Mouse (Mus musculus) hindbrain, embryonic 14.5 days (tissue): Measurements from ENCODE around the gene Ctbs. TPM values are rescaled to one million over a fixed set of nuclear protein-coding genes. Genes with fewer than 3 reads are reported as not detected.
"Not testable (repeated sequence)": the region's sequence is repeated elsewhere in the genome, so short reads cannot be mapped to it uniquely, and the experiment has no call there.

ENCODE experiments used
- ATAC-seq: fragments of 200-750 bp; cut with Nextera tagmentation; 2 replicates; pipeline ENCODE4 v1.8.0; 2017; ENCODE audit warnings: moderate number of reproducible peaks, mild to moderate bottlenecking, moderate TSS enrichment, moderate library complexity; ENCODE audit not compliant: low FRiP score
- DNase-seq: peaks from one replicate; pipeline ENCODE4 v3.0.0-alpha.2; 2015; ENCODE audit warnings: low spot score
- H3K27ac ChIP-seq: fragments of 300-500 bp; sonication (generic); 2 replicates; pipeline ENCODE4 v1.5.1; 2014; ENCODE audit warnings: mild to moderate bottlenecking, moderate library complexity
- H3K27me3 ChIP-seq: fragments of 300-500 bp; sonication (generic); 2 replicates; pipeline ENCODE4 v1.6.1; 2014; ENCODE audit warnings: mild to moderate bottlenecking, low read length, mixed read lengths; ENCODE audit not compliant: control insufficient read depth, insufficient read depth
- H3K36me3 ChIP-seq: fragments of 300-500 bp; sonication (generic); replicated peaks from 2 replicates; pipeline ENCODE4 v1.6.1; 2014; ENCODE audit not compliant: control insufficient read depth, insufficient read depth
- H3K4me1 ChIP-seq: fragments of 300-500 bp; sonication (generic); replicated peaks from 2 replicates; pipeline ENCODE4 v1.6.1; 2014; ENCODE audit warnings: antibody characterized with exemption, low read length, mixed read lengths; ENCODE audit not compliant: control insufficient read depth, insufficient read depth
- H3K4me2 ChIP-seq: fragments of 300-500 bp; sonication (generic); replicated peaks from 2 replicates; pipeline ENCODE4 v1.6.1; 2014; ENCODE audit warnings: mild to moderate bottlenecking, moderate library complexity
- H3K4me3 ChIP-seq: fragments of 300-500 bp; sonication (generic); replicated peaks from 2 replicates; pipeline ENCODE4 v1.5.1; 2014; ENCODE audit warnings: mild to moderate bottlenecking, low read length
- H3K9ac ChIP-seq: fragments of 300-500 bp; sonication (generic); 2 replicates; pipeline ENCODE4 v1.6.1; 2014
- H3K9me3 ChIP-seq: fragments of 300-500 bp; sonication (generic); 2 replicates; pipeline ENCODE4 v1.6.1; 2016; ENCODE audit warnings: low read length; ENCODE audit not compliant: control insufficient read depth
- WGBS: fragments of 180-500 bp; shearing (Covaris S2); extraction: QIAGEN DNeasy Blood & Tissue Kit; methylation state at CpG from one replicate; pipeline ENCODE4 v1.1.7; 2014; 5-methylcytosine and 5-hydroxymethylcytosine counted together
- polyA plus RNA-seq: library from polyadenylated mRNA; unstranded; fragments of >200 nt; fragmentation: Nextera tagmentation; extraction: Ambion mirVana; gene quantifications from 2 replicates; pipeline ENCODE4 v1.2.1, GENCODE M21; 2014

The Ctbs gene
- polyA plus RNA-seq, 1 experiment from 2014 or later = 6.4 TPM

DNA sequence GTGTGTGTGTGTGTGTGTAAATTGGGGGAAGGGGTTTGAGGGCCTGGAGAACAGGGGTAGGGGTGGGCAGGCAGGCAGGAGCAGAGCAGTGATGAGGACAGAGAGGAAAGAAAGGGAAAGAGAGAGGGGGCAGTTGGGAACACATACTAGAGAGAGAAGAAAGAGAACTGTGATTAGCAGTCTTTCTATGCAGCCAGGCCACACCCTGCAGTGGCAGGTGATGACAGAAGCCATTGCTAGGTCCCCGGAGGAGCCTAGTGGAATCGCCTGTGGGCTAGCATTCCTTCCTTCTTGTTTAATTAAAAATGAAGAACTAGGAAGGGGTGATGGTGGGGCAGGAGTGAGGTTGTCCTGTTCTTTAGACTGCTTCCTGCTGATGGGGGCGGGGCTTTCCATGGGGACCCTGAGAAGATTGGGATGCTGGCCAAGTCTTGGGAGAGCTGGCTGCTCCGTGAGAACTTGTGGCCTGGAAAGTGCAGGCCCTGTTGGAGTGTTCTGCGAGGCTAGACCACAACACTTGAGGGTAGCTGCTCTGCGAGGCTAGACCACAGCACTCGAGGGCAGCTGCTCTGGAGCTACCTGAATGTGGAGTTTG is 25.2 kb upstream of the Ctbs start:
- Histone ChIP-seq H3K4me2 (no peak overlapping the region), H3K27ac (no peak overlapping the region), H3K27me3 (no peaks in the 10 kb centered on the region), H3K9ac (no peak overlapping the region), H3K36me3 (peaks cover 77% of the 10 kb centered on the region), H3K4me1 (no peaks in the 10 kb centered on the region), H3K4me3 (no peak overlapping the region), H3K9me3 (no peaks in the 10 kb centered on the region)
- 70% methylated on average over 7 of the region's 7 CpGs for WGBS
- DNase-seq (no peak), ATAC-seq (no peak; the same call in 1 of the 2 replicates)

DNA sequence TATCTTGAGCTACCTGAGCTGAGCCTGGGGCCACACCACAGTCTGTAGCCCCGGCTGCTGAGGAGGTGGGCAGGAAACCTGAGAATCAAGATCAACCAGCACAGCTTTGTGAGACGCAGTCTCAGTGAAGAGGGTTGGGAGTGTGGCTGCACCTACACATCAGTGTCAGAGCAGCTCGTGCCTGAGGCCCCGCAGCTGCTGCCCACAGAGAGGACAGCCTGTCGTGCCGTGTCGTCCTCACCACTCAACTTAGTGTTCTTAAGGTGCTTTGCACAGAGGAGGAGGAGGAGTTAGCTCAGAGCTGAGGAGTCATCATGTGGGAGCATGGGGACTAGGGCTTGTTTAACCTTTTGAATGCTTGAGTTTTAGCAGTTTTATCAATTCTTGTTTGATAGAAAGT is 23.7 kb upstream of the Ctbs start:
- ATAC-seq = no peak
- H3K36me3 ChIP-seq = peaks cover 77% of the 10 kb centered on the region

DNA sequence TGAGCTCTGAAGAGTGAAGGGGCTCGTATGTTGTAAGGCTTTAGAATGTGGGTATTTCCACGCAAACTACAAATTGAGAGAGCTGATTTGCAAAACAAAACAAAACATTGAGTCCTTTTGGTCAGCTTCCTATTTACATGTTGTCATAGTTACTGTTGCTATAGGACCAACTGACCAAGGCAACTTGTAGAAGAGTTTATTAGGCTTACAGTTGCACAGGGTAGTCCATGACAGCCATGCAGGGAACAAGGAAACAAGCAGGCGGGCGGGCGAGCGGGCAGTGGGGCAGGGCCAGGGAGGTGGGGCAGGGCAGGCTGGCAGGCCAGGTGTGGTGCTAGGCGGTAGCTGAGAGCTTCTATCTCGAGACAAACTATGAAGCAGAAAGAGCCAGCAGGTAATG is 23.1 kb upstream of the Ctbs start:
- Histone ChIP-seq H3K4me2 (no peak overlapping the region), H3K9me3 (no peaks in the 10 kb centered on the region), H3K27ac (no peak overlapping the region), H3K4me1 (no peaks in the 10 kb centered on the region), H3K9ac (no peak overlapping the region), H3K4me3 (no peak overlapping the region), H3K27me3 (no peaks in the 10 kb centered on the region), H3K36me3 (peaks cover 77% of the 10 kb centered on the region)
- ATAC-seq (0 out of 2 replicates have a peak, but pooled peaks have one; percentile 40), DNase-seq (no peak)
- 68% methylated on average over 8 of the region's 8 CpGs for WGBS

More for the DNA sequence above, 23.7 kb upstream of the Ctbs start:
- H3K4me2 ChIP-seq = no peak overlapping the region
- no peaks in the 10 kb centered on the region for H3K27me3 ChIP-seq
- WGBS = 63% methylated on average over 7 of the region's 7 CpGs
- no peak for DNase-seq
- H3K9ac ChIP-seq = no peak overlapping the region
- no peaks in the 10 kb centered on the region for H3K4me1 ChIP-seq
- H3K4me3 ChIP-seq = no peak overlapping the region
- H3K27ac ChIP-seq = no peak overlapping the region
- no peaks in the 10 kb centered on the region for H3K9me3 ChIP-seq

DNA sequence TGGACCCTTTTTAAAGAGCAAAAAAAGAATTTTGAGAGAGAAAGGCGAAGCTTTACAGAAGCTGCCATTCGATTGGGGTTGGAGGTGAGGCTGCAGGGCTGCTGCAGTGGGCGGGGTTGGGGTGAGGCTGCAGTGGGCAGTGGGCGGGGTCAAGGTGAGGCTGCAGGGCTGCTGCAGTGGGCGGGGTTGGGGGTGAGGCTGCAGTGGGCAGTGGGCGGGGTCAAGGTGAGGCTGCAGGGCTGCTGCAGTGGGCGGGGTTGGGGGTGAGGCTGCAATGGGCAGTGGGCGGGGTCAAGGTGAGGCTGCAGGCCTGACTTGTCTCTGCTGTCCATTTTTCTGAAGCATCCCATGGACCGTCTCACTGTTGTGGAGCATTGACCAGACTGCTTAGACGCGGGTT is 16.5 kb upstream of the Ctbs start:
- H3K4me2 ChIP-seq, H3K4me3 ChIP-seq, H3K27me3 ChIP-seq, ATAC-seq, H3K9ac ChIP-seq, H3K9me3 ChIP-seq, DNase-seq, H3K4me1 ChIP-seq, H3K27ac ChIP-seq: not testable (repeated sequence)
- H3K36me3 ChIP-seq = peaks cover 85% of the 10 kb centered on the region
- WGBS = 88% methylated on average over 11 of the region's 11 CpGs

DNA sequence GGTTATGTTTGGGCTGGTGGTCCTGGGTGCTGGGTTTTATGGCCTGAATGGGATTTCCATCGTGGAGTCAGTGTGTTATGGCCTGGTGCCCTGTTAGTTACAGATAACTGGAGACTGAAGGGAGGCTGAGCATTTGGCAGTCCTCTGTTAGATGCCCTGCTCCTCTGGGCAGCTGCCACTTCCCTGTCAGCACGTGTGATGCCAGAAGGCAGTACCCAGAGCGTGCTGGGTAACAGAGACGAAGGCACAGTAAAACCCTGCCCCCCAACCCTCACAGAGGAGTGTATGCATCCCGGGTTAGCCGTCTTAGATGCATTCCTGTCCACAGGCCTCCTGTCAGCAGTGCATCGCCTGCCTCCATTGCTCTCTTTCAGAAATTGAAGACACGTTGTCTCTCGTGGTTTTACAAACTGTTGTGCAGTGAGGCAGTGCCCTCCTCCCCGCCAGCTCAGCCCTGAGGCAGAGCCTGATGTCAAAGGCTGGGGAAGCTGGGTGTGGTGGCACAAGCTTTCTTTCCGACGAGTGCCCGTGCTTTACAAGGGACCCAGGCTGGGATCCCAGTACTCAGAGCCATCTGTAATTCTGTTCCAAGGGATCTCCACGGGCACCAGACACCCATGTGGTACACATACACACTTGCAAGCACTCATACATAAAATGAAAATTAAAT is 15.8 kb upstream of the Ctbs start:
- WGBS = 85% methylated on average over 14 of the region's 14 CpGs
- Histone ChIP-seq H3K4me2 (no peak overlapping the region), H3K4me1 (no peaks in the 10 kb centered on the region), H3K36me3 (peaks cover 84% of the 10 kb centered on the region), H3K27me3 (no peaks in the 10 kb centered on the region), H3K4me3 (no peak overlapping the region), H3K9ac (no peak overlapping the region), H3K27ac (no peak overlapping the region), H3K9me3 (no peaks in the 10 kb centered on the region)
- ATAC-seq (no peak; the same call in 1 of the 2 replicates), DNase-seq (no peak)

DNA sequence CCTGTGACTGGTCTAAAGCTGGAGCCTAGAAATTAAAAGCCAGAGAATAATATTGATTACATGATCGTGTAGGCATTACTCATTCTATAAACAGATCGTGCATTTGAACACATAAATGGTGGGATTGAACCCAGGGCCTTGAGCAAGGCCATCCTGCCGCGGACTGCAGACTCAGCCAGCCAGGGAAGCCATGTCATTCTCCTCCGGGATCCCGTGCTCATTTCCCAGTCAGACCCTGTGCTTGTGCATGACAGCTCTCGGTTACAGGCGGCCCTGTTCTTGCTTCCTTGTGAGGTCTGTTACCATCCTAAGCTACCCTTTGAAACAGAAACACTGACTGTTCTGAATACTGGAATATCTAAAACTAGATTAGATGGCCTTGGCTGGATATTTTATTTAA is 14.9 kb upstream of the Ctbs start:
- no peak overlapping the region for H3K9ac ChIP-seq
- peaks cover 81% of the 10 kb centered on the region for H3K36me3 ChIP-seq
- no peaks in the 10 kb centered on the region for H3K4me1 ChIP-seq
- no peak overlapping the region for H3K4me3 ChIP-seq
- no peak overlapping the region for H3K27ac ChIP-seq
- H3K27me3 ChIP-seq = no peaks in the 10 kb centered on the region
- H3K4me2 ChIP-seq = no peak overlapping the region
- ATAC-seq = no peak
- no peak for DNase-seq
- H3K9me3 ChIP-seq = no peaks in the 10 kb centered on the region
- whole genome bisulfite sequencing = 94% methylated on average over 8 of the region's 8 CpGs

DNA sequence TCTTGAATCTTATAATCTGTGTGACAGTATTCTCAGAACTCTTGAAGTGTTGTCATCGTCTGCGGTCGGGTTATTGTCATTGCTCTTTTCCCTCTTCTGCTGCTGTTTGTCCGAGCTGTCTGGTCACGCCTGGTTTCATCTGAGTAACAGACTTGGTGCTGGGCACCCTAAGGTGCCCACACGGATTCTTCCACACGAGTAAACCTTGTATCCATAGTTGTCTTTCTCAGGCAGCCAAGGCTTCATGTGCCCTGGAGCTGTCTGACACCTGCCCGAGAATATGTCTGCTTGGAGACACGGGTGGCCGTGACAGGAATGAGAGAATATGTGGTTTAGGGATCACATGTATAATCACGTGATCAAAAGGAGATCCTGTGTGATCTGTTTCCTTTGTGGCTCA is 14.1 kb upstream of the Ctbs start:
- ATAC-seq = no peak
- peaks cover 72% of the 10 kb centered on the region for H3K36me3 ChIP-seq

DNA sequence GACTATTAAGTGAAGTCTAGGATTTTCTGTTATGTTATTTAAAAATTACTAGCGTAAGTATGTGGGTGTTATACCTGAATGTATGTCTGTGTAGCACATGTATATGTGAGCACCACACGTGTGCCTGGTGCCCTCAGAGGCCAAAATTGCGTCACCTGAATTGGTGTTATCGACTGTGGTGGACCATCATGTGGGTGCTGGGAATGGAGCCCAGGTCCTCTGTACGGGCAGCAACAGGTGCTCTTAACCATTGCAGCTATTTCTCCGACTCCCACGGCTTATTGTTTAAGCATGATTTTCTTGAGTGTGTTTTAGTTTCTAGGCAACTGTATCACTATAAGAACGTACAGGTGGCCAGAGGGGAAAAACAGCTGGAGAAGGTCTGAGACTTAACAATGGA is 13.5 kb upstream of the Ctbs start:
- no peaks in the 10 kb centered on the region for H3K9me3 ChIP-seq
- H3K27me3 ChIP-seq = no peaks in the 10 kb centered on the region
- ATAC-seq (no peak), DNase-seq (no peak)
- no peaks in the 10 kb centered on the region for H3K4me1 ChIP-seq
- 96% methylated on average over 8 of the region's 8 CpGs for WGBS
- H3K27ac ChIP-seq = no peak overlapping the region
- H3K4me3 ChIP-seq = no peak overlapping the region
- H3K4me2 ChIP-seq = no peak overlapping the region
- no peak overlapping the region for H3K9ac ChIP-seq
- peaks cover 66% of the 10 kb centered on the region for H3K36me3 ChIP-seq

More for the DNA sequence above, 14.1 kb upstream of the Ctbs start:
- no peak for DNase-seq
- Histone ChIP-seq H3K4me2 (no peak overlapping the region), H3K4me3 (no peak overlapping the region), H3K4me1 (no peaks in the 10 kb centered on the region), H3K27me3 (no peaks in the 10 kb centered on the region), H3K27ac (no peak overlapping the region), H3K9me3 (no peaks in the 10 kb centered on the region), H3K9ac (no peak overlapping the region)
- 90% methylated on average over 11 of the region's 11 CpGs for WGBS

DNA sequence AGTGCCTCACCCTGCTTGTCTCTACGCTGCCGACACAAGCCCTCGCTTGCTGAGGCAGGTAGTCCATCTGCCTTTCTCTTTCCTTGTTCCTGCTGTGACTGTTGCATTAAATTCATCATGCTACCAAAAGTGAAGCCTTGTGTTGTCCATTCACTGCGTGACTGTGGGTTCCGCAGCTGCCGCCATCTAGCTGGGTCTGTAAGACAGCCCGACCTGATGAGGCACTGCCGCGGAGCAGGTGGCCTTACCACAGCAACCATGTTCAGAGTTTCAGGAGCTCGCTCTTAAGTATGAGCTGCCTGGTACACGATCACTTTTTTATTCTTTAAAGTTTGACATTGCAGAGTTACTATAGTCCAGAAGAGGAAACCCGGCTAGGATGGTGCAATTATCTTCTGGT is 9.6 kb upstream of the Ctbs start:
- Histone ChIP-seq H3K27ac (no peak overlapping the region), H3K9me3 (no peaks in the 10 kb centered on the region), H3K27me3 (no peaks in the 10 kb centered on the region), H3K4me3 (no peak overlapping the region), H3K4me2 (no peak overlapping the region), H3K36me3 (peaks cover 35% of the 10 kb centered on the region), H3K4me1 (no peaks in the 10 kb centered on the region), H3K9ac (no peak overlapping the region)
- DNase-seq (no peak), ATAC-seq (no peak)
- whole genome bisulfite sequencing = 92% methylated on average over 12 of the region's 12 CpGs
